Mouse (Mus musculus) neural tube, embryonic 13.5 days (tissue): ENCODE measurements around the gene Alg6. TPM values are rescaled to one million over a fixed set of nuclear protein-coding genes. Genes with fewer than 3 reads are reported as not detected.

Experiments used
- ATAC-seq: fragments of 200-750 bp; cut with Nextera tagmentation; 2 replicates; pipeline ENCODE4 v1.8.0; 2017; ENCODE audit warnings: low read depth, mild to moderate bottlenecking, moderate TSS enrichment, moderate library complexity
- H3K27ac ChIP-seq: fragments of 300-500 bp; sonication (generic); replicated peaks from 2 replicates; pipeline ENCODE4 v1.5.1; 2015; ENCODE audit warnings: moderate library complexity, mild to moderate bottlenecking, inconsistent platforms
- H3K27me3 ChIP-seq: fragments of 300-500 bp; sonication (generic); 2 replicates; pipeline ENCODE4 v1.6.1; 2015; ENCODE audit warnings: mild to moderate bottlenecking, inconsistent platforms
- H3K36me3 ChIP-seq: fragments of 300-500 bp; sonication (generic); 2 replicates; pipeline ENCODE4 v1.6.1; 2015; ENCODE audit warnings: mild to moderate bottlenecking, inconsistent platforms
- H3K4me1 ChIP-seq: fragments of 300-500 bp; sonication (generic); replicated peaks from 2 replicates; pipeline ENCODE4 v1.6.1; 2015; ENCODE audit warnings: inconsistent platforms
- H3K4me2 ChIP-seq: fragments of 300-500 bp; sonication (generic); 2 replicates; pipeline ENCODE4 v1.6.1; 2015; ENCODE audit warnings: inconsistent platforms, mild to moderate bottlenecking, moderate library complexity
- H3K4me3 ChIP-seq: fragments of 300-500 bp; sonication (generic); 2 replicates; pipeline ENCODE4 v1.5.1; 2015; ENCODE audit warnings: mild to moderate bottlenecking, inconsistent platforms
- H3K9ac ChIP-seq: fragments of 300-500 bp; sonication (generic); 2 replicates; pipeline ENCODE4 v1.6.1; 2015; ENCODE audit warnings: moderate library complexity, mild to moderate bottlenecking, inconsistent platforms
- H3K9me3 ChIP-seq: fragments of 300-500 bp; sonication (generic); 2 replicates; pipeline ENCODE4 v1.6.1; 2016; ENCODE audit warnings: inconsistent platforms
- WGBS: fragments of 180-500 bp; shearing (Covaris S2); methylation state at CpG from one replicate; pipeline ENCODE4 v1.1.7; 2015; 5-methylcytosine and 5-hydroxymethylcytosine counted together
- polyA plus RNA-seq: library from polyadenylated mRNA; unstranded; fragments of >200 nt; fragmentation: Nextera tagmentation; extraction: Ambion mirVana; gene quantifications from 2 replicates; pipeline ENCODE4 v1.2.1, GENCODE M21; 2015

Gene Alg6
- polyA plus RNA-seq = 9.2 and 10.6 TPM in 2 replicates

DNA sequence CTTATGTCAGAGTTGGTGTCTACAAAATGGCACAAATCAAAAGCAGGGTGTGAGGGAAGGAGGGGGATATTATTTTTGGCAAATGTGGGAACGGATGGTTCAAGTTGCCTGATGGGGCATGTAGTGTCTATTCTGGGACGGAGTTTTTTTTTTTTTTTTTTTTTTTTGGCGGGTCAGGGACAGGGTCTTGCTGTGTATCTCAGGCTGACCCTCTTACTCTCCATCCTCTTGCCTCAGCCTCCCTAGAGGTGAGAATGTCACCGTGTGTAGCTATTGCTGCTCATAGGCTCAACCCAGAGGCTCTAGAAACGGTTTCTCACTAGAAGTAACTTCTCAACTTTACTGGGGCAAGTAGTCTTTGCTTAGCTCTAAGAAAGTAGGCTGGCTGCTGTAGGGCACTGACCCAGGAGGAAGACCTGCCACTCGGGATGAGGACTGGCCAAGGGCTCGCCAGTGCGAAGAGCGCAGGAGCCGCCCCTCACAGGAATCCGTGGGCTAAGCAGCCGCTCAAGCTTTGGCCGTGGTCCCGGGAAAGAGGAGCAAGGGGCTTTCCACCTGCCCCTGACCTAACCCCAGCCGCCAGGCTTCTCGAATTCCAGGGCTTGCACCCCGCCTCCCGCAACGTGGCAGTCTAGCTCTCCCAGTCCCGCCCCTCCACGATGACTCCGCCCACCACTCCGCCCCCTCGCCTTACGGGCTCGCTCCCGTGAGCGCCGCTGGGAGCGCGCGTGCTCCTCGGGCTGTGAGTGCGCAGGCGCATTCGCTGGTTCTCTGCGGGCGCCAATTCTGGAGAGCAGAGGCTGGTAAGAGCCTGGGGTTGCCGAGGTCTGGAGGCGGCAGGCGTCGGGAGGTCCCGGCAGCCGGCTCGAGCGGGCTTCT lies at the start of gene Alg6:
TSS of gene Alg6 (plus strand) at position 761 of the 879 bp plus-strand sequence.
- Histone ChIP-seq H3K27ac (peak within 1 kb of the TSS; percentile 55; the same call in 1 of the 2 replicates), H3K27me3 (0 out of 2 replicates have a peak, but pooled peaks cover 3% of the 10 kb centered on the region), H3K9ac (peak within 1 kb of the TSS; percentile 79), H3K9me3 (no peaks in the 10 kb centered on the region), H3K4me2 (peak within 1 kb of the TSS; percentile 68), H3K4me3 (peak within 1 kb of the TSS; percentile 60), H3K4me1 (peaks cover 9% of the 10 kb centered on the region), H3K36me3 (0 out of 2 replicates have a peak, but pooled peaks cover 4% of the 10 kb centered on the region)
- ATAC-seq = peak; percentile 95
- 3% methylated on average over 44 of the region's 46 CpGs for WGBS

DNA sequence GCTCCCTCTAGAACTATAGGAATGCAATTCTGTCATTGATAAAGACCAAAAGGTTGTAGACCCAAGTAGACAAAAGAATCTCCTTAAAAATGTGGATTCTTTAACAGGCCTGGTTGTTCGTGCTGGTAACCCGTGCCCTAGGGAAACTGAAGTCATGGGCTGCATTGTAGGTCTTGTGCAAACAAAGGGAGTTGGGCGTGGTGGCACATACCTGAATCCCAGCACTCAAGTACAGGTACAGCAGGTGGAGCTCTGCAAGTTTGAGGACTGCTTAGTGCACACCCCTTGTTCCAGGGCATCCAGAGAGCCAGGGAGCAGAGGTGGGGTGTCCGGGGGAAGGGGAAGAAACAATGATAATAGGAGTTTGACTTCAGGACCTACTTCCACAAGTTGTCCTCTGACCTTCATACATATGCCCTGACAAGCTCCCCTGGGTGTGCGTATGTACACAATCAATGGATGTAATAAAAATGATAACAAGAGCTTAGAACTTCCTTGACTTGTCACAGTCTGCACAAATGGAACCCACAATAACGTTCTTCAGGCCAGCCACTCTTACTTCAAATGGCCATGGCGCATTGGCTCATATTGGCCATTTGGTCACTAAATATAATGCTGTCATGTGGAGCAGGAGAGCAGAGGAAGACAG lies 45.1 kb upstream of the Alg6 start:
- H3K4me1 ChIP-seq = no peaks in the 10 kb centered on the region
- ATAC-seq = no peak
- H3K36me3 ChIP-seq = no peaks in the 10 kb centered on the region
- peaks cover 25% of the 10 kb centered on the region for H3K27me3 ChIP-seq
- H3K4me3 ChIP-seq = no peak overlapping the region
- H3K27ac ChIP-seq = no peak overlapping the region
- H3K4me2 ChIP-seq = no peak overlapping the region
- no peak overlapping the region for H3K9ac ChIP-seq
- 93% methylated on average over 7 of the region's 7 CpGs for WGBS
- H3K9me3 ChIP-seq = no peaks in the 10 kb centered on the region

DNA sequence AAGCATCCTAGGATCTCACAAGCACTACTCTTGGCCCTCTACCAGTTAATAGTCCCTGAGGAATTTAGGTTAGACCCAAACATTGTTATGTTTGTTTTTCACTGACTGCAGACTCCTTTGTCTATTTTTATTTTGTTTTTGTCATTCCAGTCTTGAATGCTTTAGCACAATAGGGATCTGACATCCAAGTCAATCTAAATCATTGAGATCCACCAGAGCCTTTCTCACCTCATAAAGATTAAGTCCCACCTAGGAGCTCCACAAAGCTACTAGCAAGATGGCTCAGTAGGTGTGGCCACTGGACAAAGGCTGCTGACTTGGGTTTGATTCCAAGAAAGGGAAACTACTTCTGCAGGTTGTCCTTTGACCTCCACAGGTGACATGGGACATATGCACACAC lies 40.3 kb upstream of the Alg6 start:
- no peak overlapping the region for H3K9ac ChIP-seq
- H3K4me2 ChIP-seq = no peak overlapping the region
- no peak overlapping the region for H3K27ac ChIP-seq
- ATAC-seq = no peak
- H3K27me3 ChIP-seq = no peaks in the 10 kb centered on the region
- H3K9me3 ChIP-seq = no peaks in the 10 kb centered on the region
- H3K36me3 ChIP-seq = no peaks in the 10 kb centered on the region
- no peaks in the 10 kb centered on the region for H3K4me1 ChIP-seq
- H3K4me3 ChIP-seq = no peak overlapping the region

DNA sequence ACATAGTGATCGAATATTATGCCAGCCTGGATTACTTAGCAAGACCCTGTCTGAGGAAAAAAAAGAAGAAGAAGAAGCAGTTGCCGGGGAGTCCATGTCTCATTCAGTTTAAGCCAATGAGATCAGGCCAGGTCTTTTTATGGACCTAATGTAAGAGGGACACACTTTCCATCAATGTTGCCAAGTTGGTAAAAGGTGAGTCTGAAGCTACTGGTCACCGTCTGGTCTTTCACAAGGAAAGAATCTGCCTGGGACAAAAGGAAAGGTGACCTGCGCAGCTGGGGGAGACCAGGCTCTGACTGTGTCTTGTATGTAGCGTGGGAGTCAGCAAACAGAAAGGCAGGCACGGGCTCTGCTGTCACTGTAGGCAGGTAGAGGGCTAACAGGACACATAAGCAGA lies 31.5 kb upstream of the Alg6 start:
- 87% methylated on average over 6 of the region's 6 CpGs for WGBS
- no peaks in the 10 kb centered on the region for H3K9me3 ChIP-seq
- no peak overlapping the region for H3K27ac ChIP-seq
- no peak overlapping the region for H3K4me3 ChIP-seq
- H3K27me3 ChIP-seq = no peaks in the 10 kb centered on the region
- no peak overlapping the region for H3K4me2 ChIP-seq
- ATAC-seq = no peak
- H3K9ac ChIP-seq = no peak overlapping the region
- H3K36me3 ChIP-seq = no peaks in the 10 kb centered on the region
- no peaks in the 10 kb centered on the region for H3K4me1 ChIP-seq

DNA sequence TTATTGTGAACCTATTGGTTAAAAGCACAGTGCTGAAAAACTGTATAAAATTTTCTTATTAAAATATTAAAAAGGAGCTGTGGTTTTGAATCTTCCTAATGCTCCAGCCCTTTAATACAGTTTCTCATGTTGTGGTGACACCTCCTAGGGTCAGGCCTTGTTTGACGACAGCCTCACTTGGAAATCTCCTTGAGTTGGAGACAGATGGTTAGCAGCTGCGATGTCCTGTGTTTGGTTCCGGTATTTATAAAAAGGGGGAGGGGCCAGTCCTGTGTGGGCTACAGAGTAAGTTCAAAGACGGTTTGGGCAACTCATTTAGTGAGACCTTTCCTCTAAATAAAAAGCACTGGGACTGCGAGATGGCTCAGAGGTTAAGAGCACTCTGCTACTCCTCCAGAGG lies 29.2 kb upstream of the Alg6 start:
- no peak overlapping the region for H3K4me3 ChIP-seq
- no peak overlapping the region for H3K4me2 ChIP-seq
- no peaks in the 10 kb centered on the region for H3K9me3 ChIP-seq
- WGBS = 61% methylated on average over 5 of the region's 5 CpGs
- H3K27ac ChIP-seq = no peak overlapping the region
- no peaks in the 10 kb centered on the region for H3K27me3 ChIP-seq
- ATAC-seq = no peak
- no peak overlapping the region for H3K9ac ChIP-seq
- H3K4me1 ChIP-seq = no peaks in the 10 kb centered on the region
- no peaks in the 10 kb centered on the region for H3K36me3 ChIP-seq

DNA sequence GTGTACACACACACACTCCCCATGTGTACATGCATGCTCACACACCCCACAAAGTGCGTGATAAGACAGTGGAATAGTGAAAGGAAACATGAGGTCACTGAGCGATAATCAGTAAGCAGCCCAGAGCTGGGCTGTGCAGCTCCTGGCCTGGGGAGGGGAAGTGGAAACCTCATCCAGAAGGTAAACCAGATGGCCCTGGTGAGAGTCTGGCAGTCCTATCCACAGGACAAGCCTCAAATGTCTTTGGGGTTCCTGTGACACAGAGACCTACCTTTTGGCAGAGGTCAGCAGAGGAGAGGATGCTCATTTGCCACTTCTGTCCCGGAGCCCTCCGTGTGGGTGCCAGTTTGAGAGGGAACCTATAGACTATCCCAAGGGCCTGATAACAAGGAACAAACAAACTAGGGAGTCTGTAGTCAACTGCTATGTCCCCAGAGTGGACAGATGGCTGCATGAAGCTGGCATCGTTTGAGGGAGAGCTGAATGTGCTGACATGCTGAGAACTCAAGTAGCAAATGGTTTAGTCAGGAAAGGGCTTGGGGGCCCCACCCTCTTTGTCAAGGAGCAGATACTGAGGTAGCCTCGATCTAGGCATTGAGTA lies 2.8 kb upstream of the Alg6 start:
- Histone ChIP-seq H3K9ac (no peak overlapping the region), H3K27me3 (0 out of 2 replicates have a peak, but pooled peaks cover 3% of the 10 kb centered on the region), H3K4me1 (peaks cover 9% of the 10 kb centered on the region), H3K27ac (no peak overlapping the region), H3K9me3 (no peaks in the 10 kb centered on the region), H3K4me2 (no peak overlapping the region), H3K36me3 (no peaks in the 10 kb centered on the region), H3K4me3 (no peak overlapping the region)
- no peak for ATAC-seq
- 84% methylated on average over 6 of the region's 6 CpGs for WGBS

DNA sequence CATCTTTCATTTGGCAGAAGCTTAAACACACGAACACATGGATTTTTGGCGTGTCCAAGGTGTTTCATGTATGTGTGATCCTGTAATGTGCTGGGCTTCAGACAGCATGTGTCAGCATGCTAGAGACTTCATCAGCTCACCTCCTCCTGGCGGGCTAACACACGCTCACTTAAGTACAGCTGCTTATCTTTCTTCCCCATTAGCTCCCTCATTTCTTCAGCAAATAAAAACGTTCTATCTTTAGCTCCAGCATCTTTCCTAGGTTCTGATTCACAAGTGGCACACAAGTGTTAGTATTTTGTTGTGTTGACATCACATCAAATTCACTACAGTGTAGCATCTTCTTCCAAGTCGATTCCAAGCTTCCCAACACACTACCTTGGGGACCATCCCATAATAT lies 1.5 kb upstream of the Alg6 start:
- 93% methylated on average over 6 of the region's 6 CpGs for WGBS
- H3K4me3 ChIP-seq = no peak overlapping the region
- no peak for ATAC-seq

DNA sequence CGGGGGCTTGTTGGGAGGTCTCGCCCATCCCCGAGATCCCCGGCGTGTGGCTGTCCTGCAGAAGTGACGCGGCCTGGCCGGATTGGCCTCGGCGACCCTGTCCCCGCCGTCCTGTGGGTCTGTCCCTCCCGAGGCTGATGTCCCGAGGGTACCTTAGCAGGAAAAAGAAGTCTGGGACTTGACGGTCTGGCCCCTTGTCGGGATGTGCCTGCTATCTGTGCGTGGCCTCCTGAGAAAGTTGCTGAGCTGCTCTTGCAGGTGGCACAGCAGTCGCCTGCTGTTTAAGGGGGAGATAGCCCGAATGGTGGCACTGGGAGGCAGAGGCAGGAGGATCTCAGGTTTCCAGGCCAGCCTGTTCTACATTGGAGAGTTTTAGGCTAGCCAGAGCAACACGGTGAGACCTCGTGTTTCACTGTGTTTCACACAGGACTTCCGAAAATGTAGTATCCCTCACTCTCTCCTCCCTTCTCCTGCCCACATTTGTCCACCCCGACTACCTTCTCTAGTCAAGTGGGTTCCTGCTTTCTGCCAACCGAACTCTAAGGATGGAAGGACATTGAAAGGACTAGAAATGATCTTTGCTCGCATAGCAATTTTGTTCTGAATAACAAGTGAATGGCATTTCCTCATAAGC lies 436 bp downstream of the Alg6 start:
- peak overlapping the region; percentile 55; the same call in 1 of the 2 replicates for H3K27ac ChIP-seq
- peak overlapping the region; percentile 60 for H3K4me3 ChIP-seq
- H3K36me3 ChIP-seq = 0 out of 2 replicates have a peak, but pooled peaks cover 4% of the 10 kb centered on the region
- H3K4me1 ChIP-seq = peaks cover 9% of the 10 kb centered on the region
- no peaks in the 10 kb centered on the region for H3K9me3 ChIP-seq
- peak; percentile 70 for ATAC-seq
- 0 out of 2 replicates have a peak, but pooled peaks cover 3% of the 10 kb centered on the region for H3K27me3 ChIP-seq
- 28% methylated on average over 25 of the region's 25 CpGs for WGBS
- peak overlapping the region; percentile 68 for H3K4me2 ChIP-seq
- peak overlapping the region; percentile 79 for H3K9ac ChIP-seq

More for the DNA sequence above, 1.5 kb upstream of the Alg6 start:
- H3K9ac ChIP-seq = no peak overlapping the region
- H3K27me3 ChIP-seq = 0 out of 2 replicates have a peak, but pooled peaks cover 3% of the 10 kb centered on the region
- no peak overlapping the region for H3K4me2 ChIP-seq
- H3K27ac ChIP-seq = no peak overlapping the region
- H3K36me3 ChIP-seq = no peaks in the 10 kb centered on the region
- H3K4me1 ChIP-seq = peaks cover 9% of the 10 kb centered on the region
- no peaks in the 10 kb centered on the region for H3K9me3 ChIP-seq

DNA sequence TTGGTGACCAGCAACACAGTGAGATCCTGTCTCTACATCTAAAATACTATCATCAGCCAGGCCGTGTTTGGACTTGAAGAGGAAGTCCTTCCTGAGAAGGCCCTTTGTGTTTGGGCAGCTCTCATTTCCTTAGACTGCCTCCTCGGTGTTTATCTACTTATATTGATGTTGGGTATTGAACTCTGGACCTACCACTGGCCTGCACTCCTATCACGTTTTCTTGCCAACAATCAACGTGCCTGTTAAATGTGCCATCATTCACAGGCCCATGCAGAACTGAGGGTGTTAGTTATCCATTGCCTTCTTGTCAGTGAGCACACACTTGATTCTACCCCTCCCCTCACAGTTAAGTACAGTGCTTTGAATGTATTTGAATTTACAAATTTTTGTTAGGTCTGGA lies 2.4 kb downstream of the Alg6 start:
- Histone ChIP-seq H3K27ac (no peak overlapping the region), H3K36me3 (0 out of 2 replicates have a peak, but pooled peaks cover 4% of the 10 kb centered on the region), H3K4me3 (no peak overlapping the region), H3K4me2 (no peak overlapping the region), H3K27me3 (0 out of 2 replicates have a peak, but pooled peaks cover 3% of the 10 kb centered on the region), H3K9me3 (no peaks in the 10 kb centered on the region), H3K4me1 (peaks cover 9% of the 10 kb centered on the region), H3K9ac (0 out of 2 replicates have a peak overlapping the region, but pooled peaks have one; percentile 12)
- 81% methylated on average over 4 of the region's 4 CpGs for WGBS
- ATAC-seq = no peak

DNA sequence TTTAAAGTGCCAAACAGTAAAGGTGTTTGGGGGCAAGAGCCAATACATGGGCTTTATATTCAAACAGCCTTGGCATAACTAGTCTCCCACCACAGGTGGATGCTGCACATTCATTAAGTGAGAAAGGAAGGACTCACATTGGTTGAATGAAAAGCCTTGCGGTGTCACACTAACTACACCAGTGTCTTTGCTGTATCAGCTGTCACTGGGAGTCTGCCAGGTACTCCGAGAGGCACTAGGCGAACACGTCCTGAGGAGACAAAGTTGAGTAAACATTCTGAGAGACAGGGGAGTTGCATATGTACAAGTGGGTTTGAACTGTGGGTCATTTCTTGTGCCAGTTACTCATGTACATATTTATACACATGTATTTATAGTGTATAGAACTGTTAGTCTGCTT lies 8.9 kb downstream of the Alg6 start:
- H3K27me3 ChIP-seq = no peaks in the 10 kb centered on the region
- no peak for ATAC-seq
- H3K9me3 ChIP-seq = no peaks in the 10 kb centered on the region
- no peaks in the 10 kb centered on the region for H3K4me1 ChIP-seq
- 94% methylated on average over 4 of the region's 4 CpGs for WGBS
- H3K4me3 ChIP-seq = no peak overlapping the region
- H3K36me3 ChIP-seq = peaks cover 23% of the 10 kb centered on the region
- no peak overlapping the region for H3K27ac ChIP-seq
- H3K4me2 ChIP-seq = no peak overlapping the region
- no peak overlapping the region for H3K9ac ChIP-seq

DNA sequence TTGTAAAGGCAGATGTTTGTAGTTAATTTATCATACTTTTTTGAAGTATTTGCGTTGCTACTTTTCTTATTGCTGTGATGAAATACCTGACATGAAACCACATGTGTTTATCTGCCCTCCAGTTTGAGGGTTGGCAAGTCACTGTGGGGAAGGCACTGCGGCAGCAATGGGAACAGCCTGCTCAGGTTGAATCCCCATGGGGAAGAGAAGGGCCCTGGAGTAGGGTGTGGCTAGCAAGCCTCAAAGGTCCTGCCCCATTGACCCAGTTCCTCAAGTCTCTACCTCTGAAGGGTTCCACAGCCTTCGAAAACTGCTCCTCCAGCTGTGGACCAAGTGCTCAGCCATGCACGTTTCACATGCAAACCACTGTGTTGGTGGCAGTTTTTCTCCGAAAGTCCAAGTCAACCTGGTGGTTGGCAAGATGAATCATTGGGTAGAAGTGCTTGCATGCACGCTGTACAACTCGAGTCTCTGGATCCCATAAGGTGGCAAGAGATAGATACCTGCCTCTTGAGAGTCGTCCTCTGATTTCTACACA lies 10.5 kb downstream of the Alg6 start:
- ATAC-seq = no peak
- Histone ChIP-seq H3K4me1 (no peaks in the 10 kb centered on the region), H3K36me3 (peaks cover 36% of the 10 kb centered on the region), H3K4me3 (no peak overlapping the region), H3K27me3 (no peaks in the 10 kb centered on the region), H3K9ac (no peak overlapping the region), H3K4me2 (no peak overlapping the region), H3K27ac (no peak overlapping the region), H3K9me3 (peaks cover 16% of the 10 kb centered on the region)
- 91% methylated on average over 8 of the region's 8 CpGs for WGBS
